Mouse (Mus musculus): ENCODE results near the gene March11.

Gene March11

DNA sequence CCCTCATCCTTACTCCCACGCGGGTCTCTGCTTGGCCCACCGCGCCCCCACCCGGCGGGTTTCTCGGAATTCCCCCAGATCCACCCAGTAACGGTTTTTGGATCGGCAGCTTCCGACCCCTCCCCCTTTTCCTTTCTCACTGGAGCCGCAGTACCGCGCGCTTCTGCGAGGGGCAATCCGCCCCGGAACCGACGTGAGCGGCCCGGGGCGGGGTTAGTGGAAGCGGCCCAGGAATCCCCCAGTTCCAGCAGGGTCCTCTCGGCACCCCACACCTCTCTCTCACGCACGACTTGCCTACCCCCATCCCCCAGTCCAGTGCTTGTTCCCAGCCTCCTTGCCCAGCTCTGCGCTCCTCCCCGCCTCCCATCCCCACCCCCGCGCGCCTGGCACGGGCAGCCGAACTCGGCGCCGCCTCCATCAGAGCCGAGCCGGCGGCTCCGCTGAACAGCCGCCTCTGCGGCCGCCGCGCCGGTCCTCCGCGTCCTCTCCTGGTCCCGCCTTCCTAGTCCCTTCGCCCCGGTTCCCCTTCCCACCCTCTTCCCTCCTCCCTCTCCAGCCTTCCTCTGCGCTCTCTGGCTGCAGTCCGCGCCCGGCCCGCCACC lies at the start of gene March11:
Gene March11 (plus strand): TSS at position 420 of the 602 bp plus-strand sequence.
- peak; percentile 6 for DNase-seq (ENCODE audit: low read depth, low spot score)

GRCm38 (mm10) chr15:26262336-26262735 lies 46.5 kb upstream of the March11 start:
- no peak for DNase-seq (ENCODE audit: low read depth, low spot score)

DNA sequence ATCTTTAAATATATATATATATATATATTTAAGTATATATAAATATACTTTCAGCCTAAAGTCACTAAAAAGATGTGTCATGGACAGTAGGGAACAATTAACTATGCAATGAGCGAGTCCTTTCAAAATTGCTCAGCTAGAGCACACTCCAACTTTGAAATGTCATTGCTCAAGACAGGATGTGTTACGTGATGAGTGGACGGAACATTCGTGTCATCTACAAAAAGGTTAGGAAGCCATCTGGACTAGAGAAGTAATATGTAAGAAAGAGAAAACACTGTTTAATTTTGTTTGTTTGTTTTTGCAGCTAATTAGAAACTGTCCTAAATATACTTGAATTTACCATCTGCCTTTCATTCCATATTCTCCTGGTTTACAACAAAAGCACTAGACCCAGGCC lies 39.3 kb upstream of the March11 start:
- no peak for DNase-seq (ENCODE audit: low read depth, low spot score)

DNA sequence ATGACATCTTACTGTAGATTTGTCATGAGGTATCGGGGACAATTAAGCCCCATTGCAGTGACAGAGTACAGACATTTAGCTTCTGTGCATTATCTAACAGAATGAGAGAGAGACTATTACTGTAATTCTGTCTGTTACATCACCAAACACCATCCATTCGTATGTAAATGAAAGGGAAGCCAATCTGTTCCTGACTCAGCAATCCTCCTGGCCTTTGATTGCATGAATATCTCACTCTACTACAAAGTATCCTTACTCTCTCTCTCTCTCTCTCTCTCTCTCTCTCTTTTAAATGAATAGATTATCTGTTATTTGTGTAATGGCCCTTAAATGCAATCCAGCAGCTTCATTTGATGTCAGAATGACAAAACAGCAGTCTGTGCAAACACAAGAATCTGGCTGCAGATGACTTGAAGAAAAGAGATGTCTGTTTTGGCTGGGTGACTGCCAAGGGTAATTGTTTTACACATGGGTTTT lies 32.8 kb upstream of the March11 start:
- no peak for DNase-seq (ENCODE audit: low read depth, low spot score)

DNA sequence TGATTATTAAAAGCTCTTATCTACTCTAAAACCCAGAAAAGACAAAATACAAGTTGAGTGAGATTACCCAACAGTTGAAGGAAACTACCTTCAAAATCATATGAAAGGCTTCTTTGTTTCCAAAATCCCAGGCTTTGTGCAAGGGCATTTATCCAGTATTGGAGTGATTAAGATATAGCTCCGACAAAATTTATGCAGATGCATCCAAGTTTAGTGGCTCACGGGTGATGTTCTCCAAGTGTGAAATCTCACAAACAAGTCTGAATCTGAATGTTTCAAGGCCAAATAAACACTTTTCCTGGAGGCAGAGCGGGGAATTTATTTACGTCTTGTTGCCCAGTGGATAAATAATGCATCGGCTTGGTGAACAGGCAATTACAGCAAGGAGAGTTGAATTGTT lies 32.2 kb upstream of the March11 start:
- no peak for DNase-seq (ENCODE audit: low read depth, low spot score)

DNA sequence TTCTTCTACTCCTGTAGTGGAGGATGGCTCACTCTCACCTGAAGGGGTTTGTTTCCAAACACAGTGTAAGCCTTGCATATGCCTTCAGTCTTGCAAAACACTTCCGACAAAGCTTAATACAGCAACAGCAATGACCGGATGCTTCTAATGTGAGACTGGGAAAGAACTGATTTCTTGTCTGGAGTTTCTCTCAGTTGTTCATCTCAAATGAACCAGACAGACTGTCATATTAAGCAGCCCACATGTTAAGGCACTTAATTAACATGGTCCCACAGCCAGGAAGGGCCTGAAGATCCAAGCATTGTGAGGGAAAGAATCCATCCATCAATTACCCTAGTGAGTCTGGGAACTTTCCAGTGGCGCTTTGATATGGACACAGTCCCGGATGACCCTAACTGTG lies 17.0 kb upstream of the March11 start:
- no peak for DNase-seq (ENCODE audit: low read depth, low spot score)

- no peak for DNase-seq (ENCODE audit: low read depth, low spot score)
Observed at GRCm38 (mm10) chr15:26292811-26293210, 16.0 kb upstream of the March11 start.

GRCm38 (mm10) chr15:26293215-26293614 lies 15.6 kb upstream of the March11 start:
- no peak for DNase-seq (ENCODE audit: low read depth, low spot score)

GRCm38 (mm10) chr15:26298668-26299067 lies 10.2 kb upstream of the March11 start:
- no peak for DNase-seq (ENCODE audit: low read depth, low spot score)

GRCm38 (mm10) chr15:26309291-26309931 lies 563 bp downstream of the March11 start:
- no peak for DNase-seq (ENCODE audit: low read depth, low spot score)

- no peak for DNase-seq (ENCODE audit: low read depth, low spot score)
Observed at GRCm38 (mm10) chr15:26319866-26320265, 11.0 kb downstream of the March11 start.

DNA sequence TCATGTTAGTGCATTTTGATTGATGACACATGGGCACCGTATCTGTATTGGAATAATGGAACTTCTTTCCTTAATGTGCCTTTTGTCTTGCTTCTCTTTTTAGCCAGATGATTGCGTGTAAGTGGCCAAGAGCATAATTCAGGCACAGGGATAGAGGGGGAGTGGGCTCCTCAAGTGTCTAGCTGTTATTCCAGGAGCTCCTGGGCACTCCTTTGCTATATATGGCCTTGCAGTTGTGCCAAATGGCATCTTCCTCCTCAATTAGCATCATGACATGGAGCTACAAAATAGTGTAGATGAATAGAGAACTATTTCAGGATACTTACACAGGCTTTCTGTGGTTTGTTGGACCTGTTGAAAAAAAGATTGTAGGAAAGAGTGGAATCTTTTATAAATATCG lies 11.6 kb downstream of the March11 start:
- no peak for DNase-seq (ENCODE audit: low read depth, low spot score)

GRCm38 (mm10) chr15:26322804-26323203 lies 14.0 kb downstream of the March11 start:
- no peak for DNase-seq (ENCODE audit: low read depth, low spot score)

DNA sequence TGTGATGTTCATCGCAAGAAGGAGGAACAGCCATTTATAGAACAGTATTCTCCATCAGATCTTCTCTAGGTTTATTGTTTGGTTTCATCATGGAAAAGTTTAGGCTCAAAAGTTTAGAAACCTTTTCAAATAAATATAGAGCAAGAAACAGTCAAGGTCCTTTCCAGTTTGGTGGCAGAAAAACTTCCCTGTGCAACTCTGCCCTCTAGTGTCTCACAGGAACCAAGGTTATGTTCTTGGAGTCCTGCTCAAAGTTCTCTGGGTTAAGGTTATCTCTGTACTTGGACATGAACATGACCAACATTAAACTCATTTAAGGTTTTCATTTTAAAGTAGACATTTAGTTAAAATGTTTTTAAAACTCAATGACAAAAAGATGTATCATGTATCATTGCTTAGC lies 18.3 kb downstream of the March11 start:
- DNase-seq (ENCODE audit: low read depth, low spot score) = peak; percentile 8

DNA sequence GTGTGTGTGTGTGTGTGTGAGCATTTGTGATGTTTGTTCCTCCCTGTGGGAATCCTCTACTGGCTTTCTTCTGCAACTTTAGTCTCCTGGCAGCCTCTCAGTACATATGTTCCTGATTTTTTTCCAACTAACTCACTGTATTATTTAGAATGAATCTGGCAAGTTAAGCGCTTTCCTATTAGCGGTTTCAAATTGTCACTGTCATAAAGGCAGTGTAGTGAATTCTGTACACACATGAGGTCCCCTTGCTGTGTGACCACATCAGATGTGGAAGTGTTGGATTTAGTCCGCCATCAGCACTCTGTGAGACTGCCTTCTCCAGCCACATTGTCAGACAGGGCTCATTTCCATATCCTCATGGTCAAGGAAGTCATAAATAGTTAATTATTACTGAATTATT lies 26.9 kb downstream of the March11 start:
- DNase-seq (ENCODE audit: low read depth, low spot score) = no peak

DNA sequence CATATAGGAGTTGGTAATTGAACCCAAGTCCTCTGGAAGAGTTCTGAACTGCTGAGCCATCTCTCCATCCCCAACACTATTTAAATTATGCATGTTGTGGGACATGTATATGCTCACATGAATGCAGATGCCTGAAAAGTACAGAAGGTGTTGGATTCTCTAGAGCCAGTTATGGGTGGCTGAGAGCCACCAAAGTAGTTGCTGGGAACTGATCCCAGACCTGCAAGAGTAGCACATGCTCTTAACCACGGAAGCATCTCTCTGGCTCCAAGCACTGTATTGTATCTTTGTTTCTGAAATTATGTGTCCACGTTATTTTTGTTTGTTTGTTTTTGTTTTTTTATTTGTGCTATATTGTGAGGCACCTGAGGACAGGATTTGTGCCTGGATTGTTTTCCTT lies 28.9 kb downstream of the March11 start:
- no peak for DNase-seq (ENCODE audit: low read depth, low spot score)

DNA sequence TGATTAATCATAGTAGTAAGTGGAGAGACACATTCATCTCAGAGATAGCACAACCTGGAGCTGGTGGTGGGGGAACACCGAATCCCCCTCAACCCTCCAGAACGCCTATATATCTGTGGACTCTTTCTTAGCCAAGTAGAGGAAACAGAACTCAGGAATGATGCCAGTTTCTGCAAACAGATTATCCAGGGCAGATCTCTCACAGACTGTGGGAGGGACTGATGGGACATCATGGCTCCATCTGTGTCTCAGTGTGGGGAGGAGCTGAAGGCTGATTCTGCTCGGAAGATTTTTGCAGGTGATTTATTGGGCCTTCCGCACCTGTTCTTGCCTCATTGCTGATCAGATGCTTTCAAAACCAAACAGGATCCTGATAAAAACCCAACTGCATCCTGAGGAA lies 29.5 kb downstream of the March11 start:
- DNase-seq (ENCODE audit: low read depth, low spot score) = no peak

DNA sequence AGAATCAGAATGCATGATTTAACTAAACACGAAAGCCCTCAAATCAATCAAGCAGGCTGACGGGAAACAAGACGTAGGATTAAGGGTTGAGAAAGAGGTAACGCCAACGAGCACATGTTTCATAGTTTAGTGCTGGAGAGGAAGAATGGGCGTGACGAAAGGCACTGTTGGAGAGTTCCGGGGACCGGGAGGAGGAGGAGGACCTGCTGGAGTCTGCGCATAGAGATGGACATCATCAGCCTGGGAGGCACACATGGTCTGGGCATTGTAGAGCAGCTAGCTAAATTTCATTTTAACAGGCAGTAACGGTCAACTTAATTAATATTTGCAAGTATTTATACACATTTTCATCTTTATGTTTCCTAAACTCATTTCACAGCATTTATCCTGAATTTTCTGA lies 31.6 kb downstream of the March11 start:
- no peak for DNase-seq (ENCODE audit: low read depth, low spot score)

GRCm38 (mm10) chr15:26340966-26341365 lies 32.1 kb downstream of the March11 start:
- no peak for DNase-seq (ENCODE audit: low read depth, low spot score)

GRCm38 (mm10) chr15:26344329-26344728 lies 35.5 kb downstream of the March11 start:
- DNase-seq (ENCODE audit: low read depth, low spot score) = no peak

GRCm38 (mm10) chr15:26353656-26354055 lies 44.8 kb downstream of the March11 start:
- no peak for DNase-seq (ENCODE audit: low read depth, low spot score)

- DNase-seq (ENCODE audit: low read depth, low spot score) = no peak
Observed at GRCm38 (mm10) chr15:26365344-26365743, 56.5 kb downstream of the March11 start.

- DNase-seq (ENCODE audit: low read depth, low spot score) = no peak
Observed at GRCm38 (mm10) chr15:26366511-26366910, 57.7 kb downstream of the March11 start.

DNA sequence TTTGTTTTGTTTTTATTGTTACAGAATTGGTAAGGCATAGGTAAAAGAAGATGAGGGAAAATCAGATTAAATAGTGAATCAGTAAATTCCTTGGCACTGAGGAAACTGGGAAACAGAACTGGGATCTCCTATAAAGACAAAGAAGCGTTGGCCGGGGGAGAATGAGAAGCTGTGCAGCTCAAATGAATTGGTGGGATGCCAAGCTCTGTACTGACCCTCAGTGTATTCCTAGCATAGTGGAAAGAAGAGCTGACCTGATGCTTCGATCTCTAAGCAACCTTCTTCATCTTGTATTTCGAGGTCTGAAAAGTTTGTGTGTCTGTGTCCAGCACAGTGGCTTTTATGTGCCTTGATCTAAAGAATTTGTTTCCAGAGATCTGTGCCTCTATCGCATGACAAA lies 64.9 kb downstream of the March11 start:
- no peak for DNase-seq (ENCODE audit: low read depth, low spot score)

All from retina, adult 2 months (tissue).